Mouse (Mus musculus) small intestine, adult 2 months (tissue): ENCODE results near the gene Brk1.

ENCODE experiments used
- CTCF ChIP-seq: fragments of 200-500 bp; IDR thresholded peaks from 2 replicates; pipeline ENCODE4 v1.5.1; 2012; ENCODE audit warnings: low read depth, mild to moderate bottlenecking, control low read depth, inconsistent platforms, low read length, moderate library complexity, mixed read lengths; ENCODE audit not compliant: insufficient replicate concordance, insufficient read length; ENCODE audit errors: extremely low read depth
- POLR2A ChIP-seq: fragments of 200-500 bp; IDR thresholded peaks from 2 replicates; pipeline ENCODE4 v1.6.1; 2012; ENCODE audit warnings: low read depth, mild to moderate bottlenecking, control low read depth, inconsistent platforms, low read length, moderate library complexity

- no peak for TF ChIP-seq POLR2A
- TF ChIP-seq CTCF = no peak
Measured at GRCm38 (mm10) chr6:113643021-113643420, 38.4 kb downstream of the Brk1 start.
